Mouse (Mus musculus) heart, embryonic 15.5 days (tissue): ENCODE measurements around the gene Sh3tc1. TPM values are rescaled to one million over a fixed set of nuclear protein-coding genes. Genes with fewer than 3 reads are reported as not detected.

Experiments used
- ATAC-seq: fragments of 200-750 bp; cut with Nextera tagmentation; replicated peaks from 2 replicates; pipeline ENCODE4 v1.8.0; 2017; ENCODE audit warnings: low read depth, moderate TSS enrichment; ENCODE audit not compliant: insufficient number of reproducible peaks, insufficient read depth, low FRiP score
- H3K27ac ChIP-seq: fragments of 300-500 bp; sonication (generic); 2 replicates; pipeline ENCODE4 v1.5.1; 2015; ENCODE audit warnings: mild to moderate bottlenecking, inconsistent platforms
- H3K27me3 ChIP-seq: fragments of 300-500 bp; sonication (generic); 2 replicates; pipeline ENCODE4 v1.6.1; 2015; ENCODE audit warnings: inconsistent platforms
- H3K36me3 ChIP-seq: fragments of 300-500 bp; sonication (generic); 2 replicates; pipeline ENCODE4 v1.6.1; 2015; ENCODE audit warnings: mild to moderate bottlenecking, inconsistent platforms
- H3K4me1 ChIP-seq: fragments of 300-500 bp; sonication (generic); replicated peaks from 2 replicates; pipeline ENCODE4 v1.6.1; 2015; ENCODE audit warnings: inconsistent platforms
- H3K4me2 ChIP-seq: fragments of 300-500 bp; sonication (generic); 2 replicates; pipeline ENCODE4 v1.6.1; 2015; ENCODE audit warnings: inconsistent platforms, mild to moderate bottlenecking, moderate library complexity
- H3K4me3 ChIP-seq: fragments of 300-500 bp; sonication (generic); 2 replicates; pipeline ENCODE4 v1.5.1; 2015; ENCODE audit warnings: mild to moderate bottlenecking, inconsistent platforms
- H3K9ac ChIP-seq: fragments of 300-500 bp; sonication (generic); 2 replicates; pipeline ENCODE4 v1.6.1; 2015; ENCODE audit warnings: mild to moderate bottlenecking, inconsistent platforms
- H3K9me3 ChIP-seq: fragments of 300-500 bp; sonication (generic); replicated peaks from 2 replicates; pipeline ENCODE4 v1.6.1; 2016; ENCODE audit warnings: inconsistent platforms
- whole genome bisulfite sequencing: fragments of 180-500 bp; shearing (Covaris S2); methylation state at CpG from one replicate; pipeline ENCODE4 v1.1.7; 2015; ENCODE audit warnings: mixed read lengths; 5-methylcytosine and 5-hydroxymethylcytosine counted together
- polyA plus RNA-seq: library from polyadenylated mRNA; unstranded; fragments of >200 nt; fragmentation: Nextera tagmentation; extraction: Ambion mirVana; gene quantifications from 2 replicates; pipeline ENCODE4 v1.2.1, GENCODE M21; 2015

The Sh3tc1 gene
- polyA plus RNA-seq, 1 experiment from 2014 or later: 8.6 TPM

DNA sequence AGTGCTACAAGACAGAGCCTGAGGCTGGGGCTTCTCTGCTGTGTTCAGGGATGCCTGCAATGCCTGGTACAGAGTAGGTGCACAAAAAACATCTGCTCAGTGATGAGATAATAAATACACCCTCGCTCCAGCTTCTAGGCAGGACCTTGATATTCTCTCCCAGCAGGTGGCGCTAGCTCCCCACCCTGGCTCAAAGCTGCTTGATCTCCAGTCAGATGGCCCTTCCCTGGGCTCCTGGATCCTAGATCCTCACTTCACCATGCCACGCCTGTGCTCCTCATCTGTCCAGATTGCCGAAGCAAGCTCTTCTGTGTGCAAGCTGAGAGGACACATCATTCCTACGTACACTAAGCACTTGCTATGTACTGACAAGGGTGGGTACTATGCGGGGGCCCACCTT, 38.7 kb downstream of the Sh3tc1 start:
- Histone ChIP-seq H3K27ac (no peak overlapping the region), H3K9ac (no peak overlapping the region), H3K36me3 (no peaks in the 10 kb centered on the region), H3K4me3 (no peak overlapping the region), H3K4me1 (no peaks in the 10 kb centered on the region), H3K4me2 (no peak overlapping the region), H3K27me3 (peaks cover 3% of the 10 kb centered on the region; the same call in 1 of the 2 replicates), H3K9me3 (no peaks in the 10 kb centered on the region)
- ATAC-seq: no peak
- WGBS: 46% methylated on average over 6 of the region's 6 CpGs

DNA sequence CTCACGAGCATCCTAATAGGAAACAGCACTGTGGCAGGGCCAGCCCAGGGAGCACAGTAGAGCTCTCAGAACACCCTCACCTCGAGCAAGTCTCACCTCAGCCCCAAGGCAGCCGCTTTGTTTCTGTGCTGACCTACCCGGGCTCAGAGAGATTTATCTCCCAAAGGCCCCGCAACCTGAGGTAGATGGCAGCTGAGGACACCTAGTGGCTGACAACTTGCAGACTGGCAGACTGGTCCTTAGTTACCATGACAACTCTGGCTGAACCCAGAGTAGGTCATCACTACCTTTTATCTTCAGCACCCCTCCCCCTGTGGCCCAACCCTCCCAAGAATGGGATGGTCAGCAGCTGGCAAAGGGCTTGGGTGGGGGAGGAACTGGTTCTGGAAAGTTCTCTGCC, 44.0 kb downstream of the Sh3tc1 start:
- WGBS: 38% methylated on average over 5 of the region's 5 CpGs
- Histone ChIP-seq H3K27me3 (peaks cover 6% of the 10 kb centered on the region; the same call in 1 of the 2 replicates), H3K27ac (no peak overlapping the region), H3K36me3 (no peaks in the 10 kb centered on the region), H3K9ac (no peak overlapping the region), H3K9me3 (no peaks in the 10 kb centered on the region), H3K4me2 (no peak overlapping the region), H3K4me1 (peaks cover 12% of the 10 kb centered on the region), H3K4me3 (no peak overlapping the region)
- ATAC-seq: no peak

GRCm38 (mm10) chr5:35693638-35694037, 46.1 kb downstream of the Sh3tc1 start:
- no peak for ATAC-seq
- Histone ChIP-seq H3K4me2 (no peak overlapping the region), H3K27me3 (peaks cover 3% of the 10 kb centered on the region; the same call in 1 of the 2 replicates), H3K36me3 (no peaks in the 10 kb centered on the region), H3K27ac (no peak overlapping the region), H3K4me1 (peaks cover 33% of the 10 kb centered on the region), H3K4me3 (no peak overlapping the region), H3K9me3 (no peaks in the 10 kb centered on the region), H3K9ac (no peak overlapping the region)
- WGBS: 69% methylated on average over 4 of the region's 4 CpGs

DNA sequence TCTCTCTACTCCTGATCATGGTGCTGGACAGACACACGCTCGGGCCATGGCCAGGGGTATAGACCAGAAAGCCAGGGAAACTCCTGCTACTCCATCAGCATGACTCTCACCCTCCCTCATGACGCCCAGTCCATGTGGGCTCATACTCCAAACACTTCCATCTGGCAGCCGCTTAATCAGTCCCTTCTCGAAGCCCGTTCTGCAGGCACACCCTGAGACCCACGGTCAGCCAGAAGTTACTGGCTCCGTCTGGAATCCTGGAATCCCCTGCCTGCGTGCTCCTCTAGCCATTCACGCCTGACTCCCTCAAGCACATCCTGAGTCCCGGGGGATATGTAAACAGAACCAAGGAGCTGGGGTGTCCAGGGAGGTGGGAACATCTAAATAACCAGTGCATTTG, 48.5 kb downstream of the Sh3tc1 start:
- ATAC-seq: no peak
- H3K9ac ChIP-seq: no peak overlapping the region
- H3K9me3 ChIP-seq: no peaks in the 10 kb centered on the region
- H3K27ac ChIP-seq: peak overlapping the region; percentile 4; the same call in 1 of the 2 replicates
- no peak overlapping the region for H3K4me3 ChIP-seq
- no peaks in the 10 kb centered on the region for H3K36me3 ChIP-seq
- H3K4me1 ChIP-seq: peaks cover 52% of the 10 kb centered on the region
- 30% methylated on average over 11 of the region's 11 CpGs for WGBS
- no peak overlapping the region for H3K4me2 ChIP-seq
- peaks cover 3% of the 10 kb centered on the region; the same call in 1 of the 2 replicates for H3K27me3 ChIP-seq

GRCm38 (mm10) chr5:35690485-35691165, 49.2 kb downstream of the Sh3tc1 start:
- no peaks in the 10 kb centered on the region for H3K9me3 ChIP-seq
- WGBS: 69% methylated on average over 8 of the region's 8 CpGs
- no peaks in the 10 kb centered on the region for H3K36me3 ChIP-seq
- H3K27me3 ChIP-seq: peaks cover 3% of the 10 kb centered on the region; the same call in 1 of the 2 replicates
- H3K4me1 ChIP-seq: peaks cover 55% of the 10 kb centered on the region
- no peak overlapping the region for H3K27ac ChIP-seq
- H3K9ac ChIP-seq: no peak overlapping the region
- H3K4me2 ChIP-seq: no peak overlapping the region
- H3K4me3 ChIP-seq: no peak overlapping the region
- ATAC-seq: no peak

DNA sequence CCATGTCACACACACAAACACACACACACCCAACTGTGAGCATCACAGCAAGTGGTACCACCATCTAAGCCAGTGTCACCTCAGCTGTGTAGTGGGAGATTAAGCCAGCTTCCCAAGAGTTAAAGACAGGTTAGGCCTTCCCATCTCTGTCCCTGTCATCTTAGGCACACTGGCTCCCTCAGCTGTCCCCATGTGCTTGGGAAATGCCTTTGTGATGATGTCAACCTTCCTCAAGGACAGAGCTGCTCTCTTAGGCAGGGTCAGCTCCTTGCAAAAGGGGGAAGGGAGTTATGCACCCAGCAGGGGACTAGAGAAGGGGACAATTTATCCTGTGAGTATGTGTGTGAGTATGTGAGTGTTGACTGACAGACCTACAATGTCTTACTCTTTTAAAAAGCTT, 50.4 kb downstream of the Sh3tc1 start:
- no peaks in the 10 kb centered on the region for H3K9me3 ChIP-seq
- no peak overlapping the region for H3K9ac ChIP-seq
- peaks cover 61% of the 10 kb centered on the region for H3K4me1 ChIP-seq
- no peak overlapping the region for H3K4me3 ChIP-seq
- ATAC-seq: no peak
- H3K27ac ChIP-seq: no peak overlapping the region
- H3K36me3 ChIP-seq: no peaks in the 10 kb centered on the region
- peaks cover 3% of the 10 kb centered on the region; the same call in 1 of the 2 replicates for H3K27me3 ChIP-seq
- H3K4me2 ChIP-seq: no peak overlapping the region

- Histone ChIP-seq H3K36me3 (no peaks in the 10 kb centered on the region), H3K4me3 (no peak overlapping the region), H3K9ac (no peak overlapping the region), H3K4me2 (no peak overlapping the region), H3K4me1 (peaks cover 65% of the 10 kb centered on the region), H3K27ac (no peak overlapping the region), H3K9me3 (no peaks in the 10 kb centered on the region), H3K27me3 (0 out of 2 replicates have a peak, but pooled peaks cover 3% of the 10 kb centered on the region)
- no peak for ATAC-seq
- 67% methylated on average over 2 of the region's 2 CpGs for WGBS
These were observed 50.9 kb downstream of the Sh3tc1 start for GRCm38 (mm10) chr5:35688851-35689250.

GRCm38 (mm10) chr5:35687098-35687497, 52.7 kb downstream of the Sh3tc1 start:
- H3K4me2 ChIP-seq: no peak overlapping the region
- no peaks in the 10 kb centered on the region for H3K9me3 ChIP-seq
- no peak overlapping the region for H3K9ac ChIP-seq
- H3K36me3 ChIP-seq: no peaks in the 10 kb centered on the region
- H3K27me3 ChIP-seq: no peaks in the 10 kb centered on the region
- ATAC-seq: peak; percentile 69
- WGBS: 20% methylated on average over 5 of the region's 5 CpGs
- peaks cover 65% of the 10 kb centered on the region for H3K4me1 ChIP-seq
- H3K4me3 ChIP-seq: no peak overlapping the region
- H3K27ac ChIP-seq: peak overlapping the region; percentile 60

DNA sequence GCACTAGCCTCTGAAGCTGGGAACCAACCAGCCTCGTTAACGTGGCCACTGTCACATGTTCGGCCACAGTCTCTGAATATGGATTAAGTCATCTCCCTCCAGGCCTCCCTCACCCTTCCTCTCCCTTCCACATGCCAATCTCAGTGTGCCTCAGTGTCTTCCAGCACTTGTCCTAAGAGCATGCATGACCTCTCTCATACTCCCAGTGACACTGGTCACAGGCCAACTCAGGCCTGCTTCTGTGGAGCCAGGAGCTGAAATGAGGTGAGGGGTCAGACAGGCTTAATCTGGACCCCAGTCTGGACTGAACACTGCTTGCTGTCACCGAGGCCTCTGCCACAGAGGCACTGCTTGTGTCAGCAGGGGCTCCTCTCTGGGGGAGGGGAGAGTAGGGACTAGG, 53.5 kb downstream of the Sh3tc1 start:
- H3K36me3 ChIP-seq: no peaks in the 10 kb centered on the region
- 67% methylated on average over 4 of the region's 4 CpGs for WGBS
- ATAC-seq: no peak
- H3K4me3 ChIP-seq: no peak overlapping the region
- no peak overlapping the region for H3K9ac ChIP-seq
- peaks cover 58% of the 10 kb centered on the region for H3K4me1 ChIP-seq
- H3K27me3 ChIP-seq: no peaks in the 10 kb centered on the region
- no peaks in the 10 kb centered on the region for H3K9me3 ChIP-seq
- no peak overlapping the region for H3K4me2 ChIP-seq
- H3K27ac ChIP-seq: 0 out of 2 replicates have a peak overlapping the region, but pooled peaks have one; percentile 60

GRCm38 (mm10) chr5:35685079-35685478, 54.7 kb downstream of the Sh3tc1 start:
- Histone ChIP-seq H3K36me3 (no peaks in the 10 kb centered on the region), H3K27ac (no peak overlapping the region), H3K9me3 (no peaks in the 10 kb centered on the region), H3K27me3 (peaks cover 8% of the 10 kb centered on the region), H3K9ac (no peak overlapping the region), H3K4me1 (peaks cover 45% of the 10 kb centered on the region), H3K4me2 (no peak overlapping the region), H3K4me3 (no peak overlapping the region)
- ATAC-seq: no peak
- WGBS: 43% methylated on average over 3 of the region's 3 CpGs

DNA sequence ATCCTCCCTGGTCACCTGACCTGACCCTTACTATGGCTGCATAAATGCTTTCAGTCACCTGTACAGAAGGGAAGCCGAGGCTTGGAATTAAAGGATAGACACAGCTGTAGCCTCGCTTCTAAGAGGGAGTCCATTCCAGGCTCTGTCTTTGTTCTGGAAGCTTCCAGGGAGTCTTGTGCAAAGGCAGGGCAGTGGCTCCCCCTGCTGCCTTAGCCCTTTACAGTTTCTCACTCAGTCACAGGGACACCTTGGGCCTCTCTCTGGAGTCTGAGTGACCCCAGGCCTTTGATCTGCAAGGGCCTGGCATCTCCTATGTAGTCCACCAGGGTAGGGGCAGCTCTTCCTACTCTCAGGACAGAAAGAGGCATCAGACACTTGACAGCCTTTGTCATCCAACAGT, 58.8 kb downstream of the Sh3tc1 start:
- Histone ChIP-seq H3K9me3 (no peaks in the 10 kb centered on the region), H3K9ac (no peak overlapping the region), H3K4me1 (peaks cover 21% of the 10 kb centered on the region), H3K36me3 (no peaks in the 10 kb centered on the region), H3K27ac (no peak overlapping the region), H3K27me3 (peaks cover 42% of the 10 kb centered on the region), H3K4me2 (no peak overlapping the region), H3K4me3 (no peak overlapping the region)
- no peak for ATAC-seq
- WGBS: 51% methylated on average over 2 of the region's 2 CpGs
